Mouse (Mus musculus): ENCODE results near the gene Car5a. TPM values are rescaled to one million over a fixed set of nuclear protein-coding genes. Genes with fewer than 3 reads are reported as not detected.
A peak's percentile ranks its signal among the peaks of the same experiment; 100 is the strongest.

The Car5a gene
- polyA plus RNA-seq, 1 experiment from 2014 or later, result not detected

DNA sequence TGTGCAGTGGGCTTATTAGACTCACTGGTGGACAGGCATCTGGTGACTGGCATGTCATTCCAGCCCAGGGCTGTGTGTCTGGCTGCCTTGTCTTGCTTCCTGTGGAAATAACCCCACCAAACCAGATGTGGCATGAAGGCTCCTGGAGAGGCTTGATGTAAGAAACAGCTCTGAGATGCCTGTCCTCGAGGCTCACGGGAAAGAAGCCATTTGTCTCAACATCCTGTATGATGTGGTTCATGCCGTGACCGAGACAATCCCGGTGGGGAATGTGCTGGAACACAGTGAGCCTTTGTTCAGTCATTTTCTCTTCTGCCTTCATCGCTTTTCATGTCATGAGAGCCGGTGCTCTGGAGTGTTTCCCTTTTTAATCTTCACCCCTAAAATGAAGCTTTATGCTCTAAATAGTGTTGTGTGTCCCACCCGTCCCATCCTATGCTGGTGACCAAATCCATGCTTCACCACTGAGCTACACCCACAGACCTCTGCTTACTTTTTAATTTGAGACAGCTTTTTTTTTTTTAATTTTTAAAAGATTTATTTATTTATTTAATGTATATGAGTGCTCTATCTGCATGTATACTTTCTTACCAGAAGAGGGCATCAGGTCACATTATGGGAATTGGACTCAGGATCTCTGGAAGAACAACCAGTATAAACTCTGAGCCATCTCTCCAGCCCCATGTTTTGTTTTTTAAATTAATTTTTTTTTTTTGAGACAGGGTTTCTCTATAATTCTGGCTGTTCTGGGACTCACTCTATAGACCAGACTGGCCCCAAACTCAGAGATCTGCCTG, 20.2 kb upstream of the Car5a start:
- Histone ChIP-seq H3K4me1 (ENCODE audit: control insufficient read depth, insufficient read depth, low read length) (peaks cover 28% of the 10 kb centered on the region), H3K4me2 (replicated peaks; ENCODE audit: low read depth, low read length) (no peak overlapping the region), H3K36me3 (ENCODE audit: control insufficient read depth, insufficient read depth, low read length) (no peaks in the 10 kb centered on the region), H3K27ac (ENCODE audit: low read depth, low read length) (no peak overlapping the region), H3K9me3 (ENCODE audit: control insufficient read depth, low read length) (no peaks in the 10 kb centered on the region), H3K4me3 (ENCODE audit: low read length) (no peak overlapping the region), H3K27me3 (ENCODE audit: control insufficient read depth, insufficient read depth, low read length) (no peaks in the 10 kb centered on the region), H3K9ac (ENCODE audit: low read depth, low read length) (no peak overlapping the region)
- WGBS, result 86% methylated on average over 8 of the region's 8 CpGs
- no peak for ATAC-seq (ENCODE audit: low FRiP score, low TSS enrichment)

GRCm38 (mm10) chr8:121962892-121963291, 18.2 kb upstream of the Car5a start:
- Histone ChIP-seq H3K4me3 (ENCODE audit: low read length) (no peak overlapping the region), H3K4me1 (ENCODE audit: control insufficient read depth, insufficient read depth, low read length) (peaks cover 19% of the 10 kb centered on the region), H3K27me3 (ENCODE audit: control insufficient read depth, insufficient read depth, low read length) (no peaks in the 10 kb centered on the region), H3K27ac (ENCODE audit: low read depth, low read length) (no peak overlapping the region), H3K9ac (ENCODE audit: low read depth, low read length) (no peak overlapping the region), H3K4me2 (replicated peaks; ENCODE audit: low read depth, low read length) (no peak overlapping the region), H3K36me3 (ENCODE audit: control insufficient read depth, insufficient read depth, low read length) (no peaks in the 10 kb centered on the region; the same call in 1 of the 2 replicates), H3K9me3 (ENCODE audit: control insufficient read depth, low read length) (no peaks in the 10 kb centered on the region)
- WGBS, result 76% methylated on average over 3 of the region's 3 CpGs
- no peak for ATAC-seq (ENCODE audit: low FRiP score, low TSS enrichment)

- no peak for ATAC-seq (ENCODE audit: low FRiP score, low TSS enrichment)
- Histone ChIP-seq H3K9ac (ENCODE audit: low read depth, low read length) (no peak overlapping the region), H3K27ac (ENCODE audit: low read depth, low read length) (no peak overlapping the region), H3K4me1 (ENCODE audit: control insufficient read depth, insufficient read depth, low read length) (peaks cover 10% of the 10 kb centered on the region), H3K9me3 (ENCODE audit: control insufficient read depth, low read length) (no peaks in the 10 kb centered on the region), H3K4me2 (replicated peaks; ENCODE audit: low read depth, low read length) (no peak overlapping the region), H3K36me3 (ENCODE audit: control insufficient read depth, insufficient read depth, low read length) (peaks cover 26% of the 10 kb centered on the region), H3K27me3 (ENCODE audit: control insufficient read depth, insufficient read depth, low read length) (no peaks in the 10 kb centered on the region), H3K4me3 (ENCODE audit: low read length) (no peak overlapping the region)
- WGBS, result 100% methylated on average over 1 of the region's 1 CpGs
Observed at GRCm38 (mm10) chr8:121958395-121958794, 13.7 kb upstream of the Car5a start.

GRCm38 (mm10) chr8:121955825-121956500, 11.3 kb upstream of the Car5a start:
- Histone ChIP-seq H3K36me3 (ENCODE audit: control insufficient read depth, insufficient read depth, low read length) (peaks cover 28% of the 10 kb centered on the region), H3K4me2 (replicated peaks; ENCODE audit: low read depth, low read length) (no peak overlapping the region), H3K4me3 (ENCODE audit: low read length) (no peak overlapping the region), H3K27ac (ENCODE audit: low read depth, low read length) (no peak overlapping the region), H3K27me3 (ENCODE audit: control insufficient read depth, insufficient read depth, low read length) (no peaks in the 10 kb centered on the region), H3K9me3 (ENCODE audit: control insufficient read depth, low read length) (no peaks in the 10 kb centered on the region), H3K9ac (ENCODE audit: low read depth, low read length) (no peak overlapping the region), H3K4me1 (ENCODE audit: control insufficient read depth, insufficient read depth, low read length) (peaks cover 31% of the 10 kb centered on the region)
- ATAC-seq (ENCODE audit: low FRiP score, low TSS enrichment), result no peak
- 55% methylated on average over 1 of the region's 1 CpGs for WGBS

DNA sequence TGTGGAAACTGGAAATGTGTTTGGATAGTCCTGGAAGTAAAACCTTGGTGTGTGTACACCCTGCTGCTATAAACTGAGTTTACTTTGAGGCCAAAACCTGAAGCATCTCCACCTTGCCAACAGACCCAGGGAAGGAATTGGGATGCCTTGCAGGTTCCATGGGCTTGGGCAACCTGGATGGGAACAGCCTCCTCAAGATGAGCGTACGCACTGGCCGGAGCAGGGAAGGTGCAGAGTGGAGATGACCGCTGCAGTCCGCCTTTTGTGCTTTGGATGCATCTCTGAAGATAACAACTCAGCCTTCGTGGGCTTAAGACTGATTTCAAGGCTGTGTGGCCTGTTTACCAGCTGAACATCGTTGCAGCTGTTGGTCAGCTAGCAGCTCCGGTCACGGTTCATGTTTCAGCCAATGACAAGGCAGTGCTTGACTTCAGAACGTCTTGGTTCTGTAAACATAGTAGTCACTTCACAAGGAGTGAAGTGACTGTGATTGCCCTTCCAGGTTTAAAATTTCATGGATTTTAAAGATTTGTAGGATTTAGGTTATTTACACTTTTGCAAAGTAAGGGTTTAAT, 10.4 kb upstream of the Car5a start:
- H3K36me3 ChIP-seq (ENCODE audit: control insufficient read depth, insufficient read depth, low read length), result peaks cover 28% of the 10 kb centered on the region
- no peak for ATAC-seq (ENCODE audit: low FRiP score, low TSS enrichment)
- no peak overlapping the region for H3K9ac ChIP-seq (ENCODE audit: low read depth, low read length)
- H3K27me3 ChIP-seq (ENCODE audit: control insufficient read depth, insufficient read depth, low read length), result no peaks in the 10 kb centered on the region
- WGBS, result 71% methylated on average over 10 of the region's 10 CpGs
- no peaks in the 10 kb centered on the region for H3K9me3 ChIP-seq (ENCODE audit: control insufficient read depth, low read length)
- no peak overlapping the region for H3K4me2 ChIP-seq (replicated peaks; ENCODE audit: low read depth, low read length)
- peaks cover 31% of the 10 kb centered on the region for H3K4me1 ChIP-seq (ENCODE audit: control insufficient read depth, insufficient read depth, low read length)
- no peak overlapping the region for H3K27ac ChIP-seq (ENCODE audit: low read depth, low read length)
- no peak overlapping the region for H3K4me3 ChIP-seq (ENCODE audit: low read length)

- Histone ChIP-seq H3K27ac (ENCODE audit: low read depth, low read length) (no peak overlapping the region), H3K4me2 (replicated peaks; ENCODE audit: low read depth, low read length) (no peak overlapping the region), H3K4me3 (ENCODE audit: low read length) (no peak overlapping the region), H3K27me3 (ENCODE audit: control insufficient read depth, insufficient read depth, low read length) (no peaks in the 10 kb centered on the region), H3K36me3 (ENCODE audit: control insufficient read depth, insufficient read depth, low read length) (peaks cover 28% of the 10 kb centered on the region), H3K9ac (ENCODE audit: low read depth, low read length) (no peak overlapping the region), H3K4me1 (ENCODE audit: control insufficient read depth, insufficient read depth, low read length) (peaks cover 35% of the 10 kb centered on the region), H3K9me3 (ENCODE audit: control insufficient read depth, low read length) (no peaks in the 10 kb centered on the region)
- ATAC-seq (ENCODE audit: low FRiP score, low TSS enrichment), result no peak
- 52% methylated on average over 3 of the region's 3 CpGs for WGBS
Observed at GRCm38 (mm10) chr8:121953821-121954545, 9.3 kb upstream of the Car5a start.

- Histone ChIP-seq H3K4me1 (ENCODE audit: control insufficient read depth, insufficient read depth, low read length) (peaks cover 46% of the 10 kb centered on the region), H3K4me3 (ENCODE audit: low read length) (no peak overlapping the region), H3K4me2 (replicated peaks; ENCODE audit: low read depth, low read length) (no peak overlapping the region), H3K27me3 (ENCODE audit: control insufficient read depth, insufficient read depth, low read length) (no peaks in the 10 kb centered on the region), H3K9me3 (ENCODE audit: control insufficient read depth, low read length) (no peaks in the 10 kb centered on the region), H3K9ac (ENCODE audit: low read depth, low read length) (no peak overlapping the region), H3K36me3 (ENCODE audit: control insufficient read depth, insufficient read depth, low read length) (peaks cover 28% of the 10 kb centered on the region), H3K27ac (ENCODE audit: low read depth, low read length) (no peak overlapping the region)
- 65% methylated on average over 7 of the region's 7 CpGs for WGBS
- no peak for ATAC-seq (ENCODE audit: low FRiP score, low TSS enrichment)
Observed at GRCm38 (mm10) chr8:121952800-121953199, 8.1 kb upstream of the Car5a start.

DNA sequence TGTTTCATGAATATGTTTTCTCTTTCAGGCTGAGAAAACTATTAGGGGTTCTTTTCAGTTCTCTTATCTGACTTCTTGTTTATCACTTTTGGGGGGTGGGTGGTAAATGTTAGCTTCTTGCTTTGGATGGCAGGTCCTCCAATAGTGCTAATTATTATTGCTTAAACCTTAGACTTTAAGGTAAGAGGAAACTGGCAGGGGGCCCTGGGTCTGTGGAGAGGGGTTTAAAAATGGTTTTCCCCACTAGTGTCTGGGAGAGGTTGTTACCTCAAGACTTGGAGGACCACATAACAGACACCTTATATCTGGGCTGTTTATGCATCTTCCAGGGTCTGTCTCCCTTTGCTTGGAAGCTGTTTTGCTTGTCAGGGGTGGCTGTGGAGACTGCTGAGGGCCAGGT, 7.4 kb upstream of the Car5a start:
- peak overlapping the region; percentile 100; the same call in 1 of the 2 replicates for H3K9ac ChIP-seq (ENCODE audit: low read depth, low read length)
- H3K4me1 ChIP-seq (ENCODE audit: control insufficient read depth, insufficient read depth, low read length), result peaks cover 52% of the 10 kb centered on the region
- H3K9me3 ChIP-seq (ENCODE audit: control insufficient read depth, low read length), result no peaks in the 10 kb centered on the region
- no peak for ATAC-seq (ENCODE audit: low FRiP score, low TSS enrichment)
- H3K36me3 ChIP-seq (ENCODE audit: control insufficient read depth, insufficient read depth, low read length), result peaks cover 28% of the 10 kb centered on the region
- H3K4me2 ChIP-seq (replicated peaks; ENCODE audit: low read depth, low read length), result peak overlapping the region; percentile 88
- no peak overlapping the region for H3K27ac ChIP-seq (ENCODE audit: low read depth, low read length)
- H3K4me3 ChIP-seq (ENCODE audit: low read length), result peak overlapping the region; percentile 95; the same call in 1 of the 2 replicates
- H3K27me3 ChIP-seq (ENCODE audit: control insufficient read depth, insufficient read depth, low read length), result no peaks in the 10 kb centered on the region

All from kidney, embryonic 14.5 days (tissue).